Mouse (Mus musculus) T-helper 2 cell (primary cell): ENCODE data around the gene Tfap2a.

Experiments used
- in situ Hi-C: fragments of 300-600 bp; cut with MboI, MseI; formaldehyde crosslinking; loops from one replicate; pipeline ENCODE4 v1.15.1; 2025; ENCODE audit warnings: high pct_unique_total_duplicates

Gene Tfap2a

DNA sequence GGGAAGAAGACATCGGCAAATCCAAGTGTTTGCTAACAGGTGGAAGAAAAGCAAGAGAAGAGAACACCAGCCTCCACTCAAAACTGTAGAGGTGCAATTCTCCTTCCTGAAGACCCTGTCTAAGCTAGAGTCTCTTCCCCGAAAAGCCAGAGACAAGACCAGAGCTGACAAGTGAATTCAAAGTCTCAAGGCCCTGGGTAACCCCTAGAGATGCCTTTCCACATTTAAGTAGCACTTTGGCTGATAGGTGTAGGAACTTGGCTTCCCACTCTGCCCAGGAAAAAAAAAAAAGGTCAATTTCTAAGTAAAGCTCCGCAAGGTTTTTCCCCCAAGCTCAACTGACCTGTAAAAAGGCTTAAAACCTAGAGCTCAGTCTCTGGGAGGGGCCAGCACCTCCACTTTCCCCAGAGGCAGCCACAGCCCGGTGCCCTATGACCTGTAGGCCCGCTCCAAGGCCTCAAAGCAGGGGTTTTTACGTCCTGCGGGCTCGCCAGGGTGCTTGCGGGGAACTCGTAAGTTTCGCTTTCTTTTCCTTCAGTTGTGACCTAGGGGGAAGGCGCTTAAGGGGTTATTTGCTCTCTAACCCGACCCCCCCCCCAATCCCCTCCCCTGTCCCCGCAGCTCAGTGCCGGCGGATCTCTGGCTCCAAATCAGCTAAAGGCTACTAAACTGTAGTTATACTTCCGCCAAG, 2.6 kb downstream of the Tfap2a start:
- in situ Hi-C loops: loop anchor here (25.0 kb wide), 1 partner anchor 1773 kb away; the partner anchor contains the start of gene Slc35b3

DNA sequence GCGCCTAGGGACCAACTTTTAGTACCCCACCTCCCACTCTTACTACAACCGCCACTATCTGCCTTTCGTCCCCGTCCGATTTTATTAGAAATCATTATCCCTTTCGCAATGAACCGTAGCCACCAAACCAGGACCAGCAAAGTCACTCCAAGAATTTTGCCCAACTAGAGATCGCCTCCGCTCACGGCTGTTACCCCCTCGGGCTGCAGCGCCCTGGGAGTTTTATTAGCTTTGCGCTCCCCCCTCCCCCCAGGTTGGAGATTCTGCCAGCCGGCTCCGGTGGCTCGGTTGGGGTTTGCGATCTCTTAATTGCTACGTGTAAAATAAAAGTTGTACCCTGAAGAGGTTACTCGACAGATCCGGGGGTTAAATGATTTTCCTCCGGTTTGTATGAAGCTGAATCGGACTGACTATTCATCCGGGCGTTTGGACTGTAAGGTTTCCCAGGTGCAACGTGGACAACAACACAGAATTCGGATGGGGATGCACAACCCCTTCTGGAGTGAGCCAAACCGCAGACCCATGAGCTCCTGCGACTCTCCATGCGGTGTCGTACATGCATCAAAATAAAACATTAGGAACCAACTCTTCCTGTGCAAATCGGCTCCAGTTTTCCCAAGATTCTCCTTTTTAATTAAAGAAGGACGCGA, 3.7 kb downstream of the Tfap2a start:
- in situ Hi-C loops: loop anchor here (25.0 kb wide), 1 partner anchor 1772 kb away; the partner anchor contains the start of gene Slc35b3

- in situ Hi-C loops: loop anchor here (25.0 kb wide), 1 partner anchor 1771 kb away; the partner anchor contains the start of gene Slc35b3
Measured at GRCm38 (mm10) chr13:40733542-40734151, 4.5 kb downstream of the Tfap2a start.

GRCm38 (mm10) chr13:40732816-40733541, 5.2 kb downstream of the Tfap2a start:
- in situ Hi-C loops: loop anchor here (25.0 kb wide), 1 partner anchor 1771 kb away; the partner anchor contains the start of gene Slc35b3

- in situ Hi-C loops: loop anchor here (25.0 kb wide), 1 partner anchor 1770 kb away; the partner anchor contains the start of gene Slc35b3
Measured at GRCm38 (mm10) chr13:40732085-40732484, 6.1 kb downstream of the Tfap2a start.

DNA sequence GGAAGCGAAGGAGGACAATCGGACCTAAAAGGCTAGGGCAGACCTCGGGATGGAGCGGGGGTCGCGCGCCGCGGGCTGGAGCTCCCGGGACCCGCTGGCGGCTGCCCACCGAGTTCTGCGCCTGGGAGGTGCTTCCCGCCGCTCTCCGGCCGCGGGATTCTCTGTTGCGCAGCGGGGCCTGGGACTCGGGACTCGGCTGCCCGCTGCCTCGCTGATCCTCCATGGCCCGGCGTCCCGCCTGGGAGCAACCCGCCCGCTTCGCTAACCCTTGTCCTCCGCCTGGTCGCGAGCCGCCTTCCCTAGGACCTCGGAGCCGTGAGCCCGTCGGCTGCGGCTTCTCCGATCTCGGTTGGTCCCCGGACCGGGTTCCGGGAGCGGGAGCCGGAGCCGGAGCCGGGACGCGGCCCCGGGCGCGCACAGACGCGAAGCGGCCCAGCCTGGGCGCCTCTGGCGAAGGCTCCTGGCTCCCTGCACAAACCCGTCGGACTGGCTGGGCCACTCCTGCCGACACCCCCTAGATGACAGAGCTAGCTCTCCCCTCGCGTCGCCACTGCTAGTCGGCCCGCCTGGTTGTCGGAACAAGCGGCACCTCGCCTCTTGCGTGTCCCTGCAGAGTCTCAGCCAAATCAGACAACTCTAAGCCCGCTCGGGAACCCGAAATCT, 6.9 kb downstream of the Tfap2a start:
- in situ Hi-C loops: loop anchor here (25.0 kb wide), 1 partner anchor 1769 kb away; the partner anchor contains the start of gene Slc35b3

GRCm38 (mm10) chr13:40730651-40731178, 7.5 kb downstream of the Tfap2a start:
- in situ Hi-C loops: loop anchor here (25.0 kb wide), 1 partner anchor 1768 kb away; the partner anchor contains the start of gene Slc35b3

DNA sequence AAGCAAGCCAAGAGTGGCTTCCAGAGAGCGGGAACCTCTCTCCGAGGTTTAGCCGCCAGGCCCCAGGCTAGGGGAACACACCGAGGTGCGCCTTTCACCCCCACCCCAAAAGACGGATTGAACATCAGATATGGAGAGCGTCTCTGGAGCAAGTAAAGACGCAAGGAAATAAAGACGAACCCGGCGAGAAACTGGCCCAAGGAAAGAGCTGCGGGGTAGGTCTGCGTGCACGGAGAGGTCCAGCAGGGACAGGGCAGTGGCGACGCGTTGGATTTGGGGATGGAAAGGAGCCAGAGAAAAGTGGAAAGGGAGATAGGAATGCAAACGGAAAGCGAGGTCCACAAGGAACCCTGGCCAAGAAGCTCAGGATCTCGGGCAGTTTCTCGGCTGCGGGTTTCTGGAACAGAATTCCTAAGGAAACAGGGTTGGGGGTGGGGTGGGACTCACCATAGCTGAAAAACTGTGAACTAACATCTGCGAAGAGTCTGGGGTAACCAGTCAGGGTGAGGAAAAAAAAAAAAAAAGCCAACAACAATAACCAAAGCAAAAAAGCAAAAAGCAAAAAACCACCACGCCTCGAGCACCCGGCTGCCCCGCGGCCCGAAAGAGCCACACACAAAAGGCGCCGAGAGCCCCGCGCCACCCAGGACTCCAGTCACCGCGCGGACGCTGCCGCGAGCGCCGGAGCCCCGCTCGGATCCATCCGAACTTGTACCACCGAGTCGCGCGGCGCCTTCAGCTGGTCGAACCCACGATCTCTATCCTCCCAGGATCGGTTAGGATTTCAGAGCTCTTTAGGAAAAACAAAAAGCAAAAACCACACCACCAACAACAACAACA, 8.4 kb downstream of the Tfap2a start:
- in situ Hi-C loops: loop anchor here (25.0 kb wide), 1 partner anchor 1768 kb away; the partner anchor contains the start of gene Slc35b3

DNA sequence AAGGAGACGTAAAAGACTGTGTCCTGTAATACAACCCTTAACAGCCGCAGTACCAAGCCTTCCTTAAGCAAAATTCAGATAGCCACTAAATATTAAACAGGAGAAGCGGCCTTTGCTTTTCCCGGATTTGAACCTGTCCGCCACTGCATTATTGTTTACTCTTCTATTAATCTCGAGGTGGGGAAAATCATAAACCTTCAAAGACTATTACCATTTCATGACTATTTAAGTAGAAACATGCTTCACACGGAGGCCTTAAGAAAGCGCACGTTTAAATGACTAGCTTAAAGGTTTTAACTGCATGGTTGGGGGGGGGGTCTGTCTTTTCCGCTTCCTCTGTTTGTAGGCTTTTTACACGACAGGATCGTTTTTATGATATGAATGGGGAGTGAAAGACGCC, 9.1 kb downstream of the Tfap2a start:
- in situ Hi-C loops: loop anchor here (25.0 kb wide), 1 partner anchor 1767 kb away; the partner anchor contains the start of gene Slc35b3

GRCm38 (mm10) chr13:40728626-40728990, 9.6 kb downstream of the Tfap2a start:
- in situ Hi-C loops: loop anchor here (25.0 kb wide), 1 partner anchor 1766 kb away; the partner anchor contains the start of gene Slc35b3

- in situ Hi-C loops: loop anchor here (25.0 kb wide), 1 partner anchor 1766 kb away; the partner anchor contains the start of gene Slc35b3
Measured at GRCm38 (mm10) chr13:40727731-40728625, 10.2 kb downstream of the Tfap2a start.

GRCm38 (mm10) chr13:40725924-40726323, 12.3 kb downstream of the Tfap2a start:
- in situ Hi-C loops: loop anchor here (25.0 kb wide), 1 partner anchor 1764 kb away; the partner anchor contains the start of gene Slc35b3

GRCm38 (mm10) chr13:40723598-40723920, 14.6 kb downstream of the Tfap2a start:
- in situ Hi-C loops: no loop called here

DNA sequence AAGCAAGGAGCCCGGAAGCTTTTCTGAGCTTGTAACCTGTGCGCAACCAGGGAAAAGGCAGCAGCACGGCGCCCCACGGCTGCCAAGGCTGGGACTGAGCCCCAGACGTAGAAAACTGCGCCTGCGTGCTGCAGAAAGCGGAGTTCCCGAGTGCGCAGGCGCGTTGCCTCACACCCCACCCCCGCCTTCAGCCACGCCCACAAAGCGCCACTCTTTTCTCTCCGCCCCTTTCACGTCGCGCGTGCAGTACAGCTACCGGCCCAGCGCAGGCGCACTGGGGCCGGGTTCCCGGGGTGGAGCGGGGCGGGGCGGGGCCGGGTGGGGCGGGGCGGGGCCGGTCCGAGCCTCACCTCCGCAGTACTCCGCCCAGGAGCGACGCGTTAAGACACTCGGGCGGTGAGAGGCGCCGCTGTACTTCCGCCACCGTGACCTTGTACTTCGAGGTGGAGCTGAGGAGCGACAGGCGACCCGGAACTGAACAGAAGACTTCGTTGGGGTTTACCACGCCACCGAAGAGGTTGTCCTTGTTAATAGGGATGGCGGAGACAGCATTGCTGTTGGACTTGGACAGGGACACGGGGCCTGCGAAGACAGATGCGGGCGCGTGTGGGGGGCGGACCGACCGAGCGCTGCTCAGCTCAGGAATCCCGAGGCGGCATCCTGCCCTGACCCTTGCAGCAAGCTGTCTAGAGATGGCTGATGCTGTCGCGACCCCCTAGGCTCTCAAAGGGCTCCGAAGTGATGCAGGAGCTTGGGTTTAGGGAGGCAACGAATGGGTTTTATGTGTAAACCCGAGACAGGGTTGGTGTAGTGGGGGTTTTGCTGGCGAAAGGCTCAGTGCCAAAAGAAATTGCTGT, 15.2 kb downstream of the Tfap2a start:
- in situ Hi-C loops: no loop called here

GRCm38 (mm10) chr13:40719741-40720082, 18.5 kb downstream of the Tfap2a start:
- in situ Hi-C loops: no loop called here

DNA sequence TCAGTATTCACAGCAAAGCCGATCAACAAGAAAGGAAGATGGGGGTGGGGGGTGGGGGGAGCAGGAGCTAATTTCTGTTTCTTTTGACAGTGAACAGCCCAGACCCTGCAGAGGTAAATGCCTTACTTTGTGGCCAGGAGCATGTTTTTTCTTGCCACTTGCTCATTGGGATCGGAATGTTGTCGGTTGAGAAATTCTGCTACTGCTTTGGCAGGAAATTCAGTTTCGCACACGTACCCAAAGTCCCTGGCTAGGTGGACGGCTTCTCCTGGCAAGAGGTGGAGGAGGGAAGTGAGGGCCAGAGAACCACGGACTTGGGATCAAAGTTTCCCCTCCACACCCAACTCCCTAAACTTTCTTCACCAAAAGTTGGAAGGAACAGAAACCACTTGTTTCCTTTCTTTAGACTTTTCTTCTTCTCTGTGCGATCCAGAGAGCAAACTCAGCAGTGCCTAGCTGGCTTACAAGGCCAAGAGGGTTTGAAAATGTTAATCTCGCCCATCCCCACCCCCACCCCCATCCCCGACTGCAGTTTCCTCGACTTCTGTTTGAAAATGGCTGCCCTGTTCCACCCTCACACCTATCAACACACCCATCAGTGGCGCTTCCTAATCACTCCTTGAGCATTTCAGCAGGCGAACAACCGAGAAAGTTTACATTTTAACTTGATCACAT, 19.0 kb downstream of the Tfap2a start:
- in situ Hi-C loops: no loop called here
